Mouse (Mus musculus): ENCODE measurements around the gene Sema4d. TPM values are rescaled to one million over a fixed set of nuclear protein-coding genes. Genes with fewer than 3 reads are reported as not detected.

The Sema4d gene
- total RNA-seq, 2 experiments from 2014 or later: 69.8 to 77.5 TPM

DNA sequence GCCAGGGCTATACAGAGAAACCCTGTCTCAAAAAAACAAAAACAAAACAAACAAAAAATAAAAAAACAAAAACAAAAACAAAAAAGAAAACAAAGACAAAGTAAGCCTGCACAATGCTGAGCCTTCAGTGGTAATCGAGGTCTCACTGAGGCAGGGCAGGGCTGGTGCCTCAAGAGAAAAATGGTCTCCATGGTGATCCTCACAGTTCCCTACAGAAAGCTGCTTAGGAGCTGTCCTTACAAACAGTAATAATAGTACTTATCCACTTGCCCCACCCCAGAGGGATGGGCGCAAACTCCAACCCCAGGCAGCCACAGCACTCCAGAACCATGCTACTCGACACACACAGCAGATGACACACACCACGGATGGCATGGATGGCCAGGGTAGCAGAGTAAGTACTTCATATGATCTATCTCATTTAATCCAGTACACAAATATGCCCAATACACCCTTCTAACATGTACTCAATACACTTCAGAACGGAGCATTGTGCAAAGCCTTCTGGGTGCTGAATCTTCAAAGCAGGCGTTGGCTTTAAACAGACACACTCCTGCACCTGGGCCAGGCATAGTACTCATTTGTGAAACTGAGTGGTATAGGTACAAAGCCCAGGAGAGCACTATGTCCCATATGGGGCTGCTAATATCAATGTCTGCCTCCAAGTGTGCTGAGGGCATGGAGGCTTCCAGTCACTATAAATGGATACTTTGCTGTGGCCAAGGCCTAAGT is 34.1 kb downstream of the Sema4d start:
- no peak for DNase-seq
- intact Hi-C loops (cut with DNase I): no loop called here

DNA sequence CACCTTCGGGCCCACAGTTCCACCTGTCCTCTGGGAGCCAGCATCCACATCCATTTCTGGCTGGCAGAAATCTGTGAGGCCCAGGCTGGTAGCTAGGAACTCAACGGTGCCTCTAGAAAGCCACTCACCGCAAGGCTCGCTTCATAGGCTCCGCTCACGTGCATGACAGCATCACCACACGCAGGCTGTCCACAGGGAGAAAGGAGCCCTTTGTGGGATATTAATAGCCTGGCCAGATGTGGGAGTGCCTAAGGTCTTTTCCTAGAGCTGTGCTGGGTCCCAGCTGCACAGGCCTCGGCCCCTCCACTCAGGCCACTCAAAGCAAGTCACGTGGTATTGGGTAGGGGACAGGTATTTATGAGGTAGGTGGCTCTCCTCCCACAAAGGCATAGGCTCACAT is 35.1 kb downstream of the Sema4d start:
- DNase-seq: no peak
- intact Hi-C loops (cut with DNase I): no loop called here

DNA sequence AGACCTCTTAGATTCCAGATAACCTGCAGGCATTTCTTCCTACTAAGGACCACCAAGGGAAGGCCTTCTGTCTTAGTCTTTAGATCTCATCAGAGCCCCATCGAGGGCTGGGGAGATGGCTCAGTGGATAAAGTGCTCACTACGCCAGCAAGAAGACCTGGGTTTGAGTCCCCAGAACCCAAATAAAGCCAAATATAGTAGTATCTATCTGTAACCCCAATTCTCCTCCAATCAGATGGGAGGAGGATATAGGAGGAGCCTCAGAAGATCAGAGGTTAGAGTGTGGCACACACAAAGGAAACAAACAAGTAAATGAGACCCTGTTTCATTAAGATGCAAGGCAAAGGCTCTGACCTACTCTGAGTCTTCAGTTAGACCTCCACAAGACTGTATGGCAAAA is 36.4 kb downstream of the Sema4d start:
- intact Hi-C loops (cut with DNase I): no loop called here
- no peak for DNase-seq

DNA sequence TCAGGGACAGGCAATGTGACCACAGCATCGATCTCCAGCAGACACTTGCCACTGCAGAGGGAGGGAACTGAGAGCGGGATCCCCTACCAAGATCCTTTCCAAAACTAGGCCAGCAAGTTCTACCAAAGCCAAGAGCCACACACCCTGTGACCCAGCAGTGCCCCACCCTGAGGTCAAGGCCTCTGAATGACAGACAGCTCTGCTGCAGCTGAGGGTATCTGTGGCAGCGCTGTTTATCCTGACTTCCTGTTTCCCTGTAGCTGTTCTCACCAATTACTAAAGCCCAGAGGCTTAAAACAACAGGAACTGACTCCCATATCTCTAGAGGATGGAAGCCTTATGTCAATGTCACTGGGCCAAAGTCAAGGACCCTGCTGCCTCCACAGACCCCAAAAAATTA is 37.0 kb downstream of the Sema4d start:
- no peak for DNase-seq
- intact Hi-C loops (cut with DNase I): no loop called here

DNA sequence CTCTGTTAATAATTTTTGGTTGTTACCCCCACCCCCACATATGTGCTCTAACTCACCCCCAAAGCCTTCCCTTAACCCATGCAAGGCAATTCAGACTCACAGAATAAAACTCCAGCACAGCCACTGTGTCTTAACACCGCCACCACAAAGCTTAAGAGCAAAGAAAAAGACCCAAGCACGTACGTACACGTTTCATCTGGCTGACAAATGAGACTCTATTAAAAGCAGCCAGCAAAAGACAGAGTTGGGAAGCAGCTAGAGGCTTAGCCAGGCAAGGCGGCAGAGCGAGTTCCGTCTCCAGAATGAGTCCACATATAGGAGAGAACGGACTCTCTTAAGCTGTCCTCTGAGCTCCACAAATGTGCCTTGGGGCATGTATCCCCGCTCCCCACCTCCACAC is 37.5 kb downstream of the Sema4d start:
- no peak for DNase-seq
- intact Hi-C loops (cut with DNase I): no loop called here

DNA sequence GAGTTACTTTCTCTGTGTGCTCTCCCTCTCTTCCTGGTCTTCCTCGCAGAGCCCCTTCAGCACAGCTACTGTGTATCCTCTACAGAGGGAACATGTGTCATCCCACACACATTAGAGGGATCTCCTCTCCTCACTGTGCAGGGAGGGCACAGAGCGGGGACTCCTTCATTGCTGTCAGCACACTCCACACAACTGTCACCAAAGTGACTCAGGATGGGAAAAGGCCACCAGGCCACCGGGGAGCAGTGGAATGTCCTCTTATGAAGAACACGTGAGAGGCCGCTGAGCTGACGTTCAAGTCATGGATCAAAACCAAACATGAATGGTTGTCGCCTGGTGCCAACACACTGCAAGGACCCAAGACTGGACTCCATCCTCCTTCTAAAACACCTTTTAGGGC is 38.0 kb downstream of the Sema4d start:
- DNase-seq: no peak
- intact Hi-C loops (cut with DNase I): no loop called here

DNA sequence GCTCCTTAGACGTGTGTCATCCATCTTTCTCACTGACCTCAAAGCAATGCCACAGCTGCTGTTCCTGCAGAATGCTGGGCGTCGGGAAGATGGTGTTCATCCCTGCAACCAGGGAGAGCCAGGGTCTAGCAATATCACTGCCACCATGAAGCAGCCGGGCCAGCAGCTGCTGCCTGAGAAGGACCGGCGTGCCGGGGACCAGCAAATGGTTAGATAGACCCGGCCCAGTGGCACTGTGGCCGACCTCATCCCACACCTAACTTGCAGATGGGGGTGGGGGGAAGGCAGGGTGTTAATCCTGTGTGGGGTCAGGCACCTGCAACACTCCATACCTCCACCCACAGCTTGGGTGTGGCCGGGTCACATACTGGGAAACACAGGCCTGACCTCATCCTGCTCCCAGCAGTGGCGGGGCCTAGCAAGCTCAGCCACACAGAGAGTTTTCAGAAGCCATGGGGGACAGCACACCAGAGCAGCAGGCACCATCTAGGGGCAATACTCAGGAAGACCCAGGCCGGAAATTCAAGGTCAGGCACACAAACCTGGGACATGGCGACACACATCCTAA is 38.9 kb downstream of the Sema4d start:
- DNase-seq: no peak
- intact Hi-C loops (cut with DNase I): no loop called here

DNA sequence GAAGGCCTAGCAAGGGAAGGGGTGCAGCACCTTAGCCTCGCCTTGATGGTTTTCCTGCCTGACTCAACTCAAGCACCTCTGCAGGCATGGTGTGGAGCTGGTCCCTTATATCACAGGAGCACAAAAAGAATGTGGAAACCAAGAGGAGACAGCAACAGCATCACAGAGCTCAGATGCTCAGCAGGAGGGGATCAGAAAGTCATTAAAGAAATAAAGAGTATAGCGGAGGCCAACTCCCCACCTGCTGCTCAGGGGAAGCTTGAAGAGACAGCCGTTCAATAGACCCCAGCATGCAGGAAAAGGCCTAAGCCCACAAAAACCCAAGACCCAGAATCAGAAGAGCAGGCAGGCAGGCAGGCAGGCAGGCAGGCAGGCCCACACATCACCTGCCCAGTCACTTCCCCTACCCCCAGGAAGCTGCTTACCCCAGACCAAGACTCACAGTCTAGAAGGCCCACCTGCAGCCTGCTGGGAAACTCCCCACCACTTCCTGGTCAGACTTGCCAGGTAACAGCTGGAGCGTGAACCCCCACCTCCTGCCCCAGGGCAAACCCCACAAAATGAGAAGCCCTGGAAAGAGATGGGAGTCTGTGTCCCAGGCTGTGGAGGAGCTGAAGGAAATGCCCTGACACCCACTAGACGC is 39.6 kb downstream of the Sema4d start:
- intact Hi-C loops (cut with DNase I): no loop called here
- DNase-seq: no peak

DNA sequence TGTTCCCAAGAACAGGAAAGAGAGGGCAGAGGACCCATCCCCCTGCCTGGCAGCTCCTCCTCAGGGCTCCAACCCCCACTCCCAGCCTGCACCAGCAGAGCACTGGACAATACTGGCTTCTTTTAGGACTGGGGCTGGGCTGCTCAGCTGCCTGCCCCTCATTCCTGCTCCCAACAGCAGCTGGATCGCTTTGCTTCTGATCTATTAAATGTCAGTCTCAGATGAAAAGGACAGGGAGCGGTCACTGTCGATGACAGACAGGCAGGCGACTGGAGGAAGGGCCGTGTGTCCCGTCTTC is 40.4 kb downstream of the Sema4d start:
- DNase-seq: no peak
- intact Hi-C loops (cut with DNase I): no loop called here

DNA sequence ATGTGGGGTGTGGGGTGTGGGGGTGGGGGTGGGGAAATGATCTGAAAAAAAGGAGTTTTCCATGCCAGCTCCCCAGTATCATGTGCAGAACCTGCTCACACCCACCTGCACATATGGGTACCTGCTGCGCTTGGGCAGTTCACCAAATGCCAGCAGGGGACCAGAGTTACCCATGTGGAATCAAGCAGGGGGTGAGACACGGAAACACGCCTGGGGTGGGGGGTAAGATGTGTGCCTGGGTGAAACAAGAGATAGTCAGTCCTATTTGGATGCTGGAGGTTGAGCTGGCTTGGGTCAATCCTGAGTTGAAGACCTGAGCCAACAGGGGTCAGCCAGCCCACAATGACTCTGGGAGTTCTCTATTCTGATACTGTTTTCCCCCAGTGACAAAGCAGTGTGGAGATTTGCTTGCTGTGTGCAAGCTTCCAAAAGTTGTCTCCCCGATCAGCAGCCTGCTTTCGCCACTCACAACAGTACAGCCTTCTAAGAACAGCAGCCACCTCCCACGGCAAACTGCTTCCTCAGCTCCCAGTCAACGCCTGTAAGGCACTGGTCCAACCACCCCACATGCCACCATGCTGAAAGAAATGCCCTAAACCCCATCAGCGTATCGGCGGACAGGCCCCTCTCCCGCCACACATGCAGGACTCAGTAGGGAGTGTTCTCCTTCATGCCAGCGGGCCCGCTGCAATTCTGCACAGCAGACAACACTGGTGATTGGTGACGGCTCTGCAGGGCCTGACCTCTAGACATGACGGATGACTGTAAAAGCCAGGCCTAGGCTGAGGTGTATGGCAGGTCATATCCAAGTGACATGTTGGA is 41.0 kb downstream of the Sema4d start:
- DNase-seq: no peak
- intact Hi-C loops (cut with DNase I): no loop called here

DNA sequence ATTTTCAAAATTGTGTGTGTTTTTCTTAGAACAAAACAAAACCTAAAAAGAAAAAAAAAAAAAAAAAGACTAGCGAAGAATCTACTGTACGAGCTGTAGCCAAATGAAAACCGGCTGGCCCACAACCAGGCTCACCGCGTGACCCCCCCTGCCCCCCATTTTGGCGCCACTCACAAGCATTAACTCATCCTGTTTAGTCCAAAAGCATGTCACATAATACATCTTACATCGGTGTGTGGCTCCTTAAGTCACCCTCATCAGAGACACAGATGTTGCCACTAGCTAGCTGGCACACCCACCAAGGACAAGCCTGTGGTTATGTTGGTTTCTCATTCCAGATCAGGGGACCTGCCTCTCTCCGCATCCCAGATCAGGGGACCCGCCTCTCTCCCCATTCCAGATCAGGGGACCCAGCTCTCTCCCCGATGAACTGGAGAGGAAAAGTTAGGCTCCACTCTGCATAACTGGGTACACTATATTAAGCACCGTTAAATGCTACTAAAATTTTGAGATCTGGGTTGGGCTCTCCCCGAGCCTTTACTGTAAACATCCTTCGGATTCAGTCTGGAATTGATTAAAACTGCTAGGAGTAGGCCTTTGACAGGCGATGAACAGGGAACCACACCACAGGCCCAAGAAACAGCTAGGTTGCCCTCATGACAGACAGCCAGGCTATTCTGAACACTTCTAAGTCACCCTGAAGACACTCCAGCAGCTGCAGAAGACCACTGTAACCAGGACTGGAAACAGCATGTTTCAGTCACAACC is 43.8 kb downstream of the Sema4d start:
- intact Hi-C loops (cut with DNase I): no loop called here
- DNase-seq: no peak

DNA sequence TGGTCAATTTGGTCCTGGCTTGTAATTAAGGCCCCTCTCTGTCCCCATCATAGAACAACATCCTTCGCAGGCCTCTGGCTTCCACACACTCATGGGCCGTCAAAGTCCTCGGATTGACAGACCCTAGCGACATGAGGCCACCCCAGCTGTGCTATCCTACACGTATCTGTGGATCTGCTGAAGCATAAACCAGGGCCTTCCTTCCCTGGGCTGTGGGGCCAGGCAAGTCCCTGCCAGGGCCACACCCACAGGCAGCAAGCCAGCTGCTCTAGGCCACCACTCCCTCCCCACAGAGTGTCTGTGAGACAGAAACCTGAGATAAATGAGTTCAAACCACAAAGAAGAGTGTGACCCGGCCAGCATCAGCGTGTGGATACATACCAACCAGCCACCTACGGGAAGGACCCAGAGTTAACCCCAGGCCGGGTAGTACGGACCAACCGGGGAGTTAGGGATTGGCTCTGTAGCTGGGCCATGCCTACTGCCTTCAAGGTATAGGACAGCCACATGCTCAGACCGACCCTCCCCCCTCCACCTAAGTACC is 45.5 kb downstream of the Sema4d start:
- intact Hi-C loops (cut with DNase I): no loop called here
- peak; percentile 40 to 44 for DNase-seq

DNA sequence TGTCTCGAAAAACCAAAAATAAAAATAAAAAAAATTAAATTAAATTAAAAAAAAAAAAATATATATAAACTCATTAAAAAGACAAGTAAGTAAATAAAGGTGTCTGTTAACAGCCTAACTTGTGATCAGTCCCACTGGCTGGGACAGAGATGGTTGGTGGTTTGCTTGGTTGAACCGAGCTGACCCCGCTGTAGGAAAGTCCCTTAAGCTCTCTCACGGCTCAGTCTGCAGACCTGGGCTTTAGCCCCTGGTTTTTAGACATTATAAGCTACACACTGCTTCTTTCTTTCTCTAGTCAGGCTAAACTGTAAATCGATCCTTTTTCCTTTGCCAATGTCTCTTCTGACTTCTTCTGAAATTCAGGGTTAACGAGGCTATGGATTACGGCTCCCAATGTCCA is 46.5 kb downstream of the Sema4d start:
- intact Hi-C loops (cut with DNase I): no loop called here
- no peak for DNase-seq

DNA sequence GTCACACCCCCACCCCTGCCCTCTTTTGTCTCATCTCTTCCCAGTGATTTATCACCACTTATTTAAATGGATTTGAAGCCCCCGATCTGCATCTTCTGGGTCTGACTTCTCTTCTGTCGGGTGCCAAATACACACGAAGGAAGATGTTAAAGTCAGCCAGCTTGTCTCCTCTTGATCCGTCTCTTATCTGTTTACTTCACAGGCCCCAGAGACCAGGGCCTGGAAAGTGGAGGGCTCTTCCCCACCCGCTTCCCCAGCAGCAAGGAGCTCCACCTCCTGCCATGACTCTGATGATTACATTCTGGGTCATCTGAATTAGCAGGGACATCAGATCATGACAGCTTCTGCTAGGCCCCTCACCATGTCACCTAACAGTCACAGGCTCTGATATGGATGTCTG is 47.7 kb downstream of the Sema4d start:
- intact Hi-C loops (cut with DNase I): no loop called here
- DNase-seq: no peak

DNA sequence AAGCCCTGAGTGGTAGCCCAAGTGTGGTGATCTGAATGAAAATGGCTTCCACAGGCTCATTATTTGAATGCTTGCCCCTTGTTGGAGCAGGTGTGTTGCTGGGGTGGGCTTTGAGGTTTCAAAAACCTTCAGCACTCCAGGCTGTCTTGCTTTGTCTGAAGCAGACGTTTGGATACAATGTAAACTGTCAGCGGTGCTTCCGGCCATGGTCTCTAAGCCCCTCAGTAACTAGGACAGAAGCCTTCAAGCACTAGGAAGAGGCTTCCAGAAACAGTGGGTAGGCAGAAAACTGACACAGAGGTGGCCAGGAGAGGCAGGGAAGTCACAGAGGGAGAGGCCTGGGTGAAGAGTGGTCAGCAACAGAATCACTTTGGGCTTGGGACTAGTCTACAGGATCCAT is 49.7 kb downstream of the Sema4d start:
- intact Hi-C loops (cut with DNase I): no loop called here
- no peak for DNase-seq

DNA sequence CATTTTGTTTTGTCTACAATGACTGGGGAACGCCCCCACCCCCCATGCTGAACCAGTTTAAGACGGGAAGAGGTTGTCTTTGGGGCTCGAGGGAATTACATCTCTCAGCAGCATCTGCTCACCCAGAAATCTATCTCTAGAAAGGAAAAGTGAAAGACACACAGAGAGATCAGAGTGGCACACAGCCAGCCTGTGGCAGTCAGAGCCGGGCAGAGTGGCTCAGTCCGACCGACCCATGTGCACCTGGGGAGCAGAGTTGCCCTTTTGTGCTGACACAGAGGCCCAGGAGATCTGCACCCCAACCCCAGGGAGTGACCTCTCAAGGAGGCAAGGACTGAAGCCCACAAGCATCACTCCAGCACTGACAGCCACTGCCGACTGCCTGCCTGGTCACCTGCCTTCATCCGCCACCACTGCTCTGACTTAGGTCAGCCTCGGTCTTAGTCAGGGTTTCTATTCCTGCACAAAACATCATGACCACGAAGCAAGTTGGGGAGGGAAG is 50.9 kb downstream of the Sema4d start:
- intact Hi-C loops (cut with DNase I): no loop called here
- no peak for DNase-seq

DNA sequence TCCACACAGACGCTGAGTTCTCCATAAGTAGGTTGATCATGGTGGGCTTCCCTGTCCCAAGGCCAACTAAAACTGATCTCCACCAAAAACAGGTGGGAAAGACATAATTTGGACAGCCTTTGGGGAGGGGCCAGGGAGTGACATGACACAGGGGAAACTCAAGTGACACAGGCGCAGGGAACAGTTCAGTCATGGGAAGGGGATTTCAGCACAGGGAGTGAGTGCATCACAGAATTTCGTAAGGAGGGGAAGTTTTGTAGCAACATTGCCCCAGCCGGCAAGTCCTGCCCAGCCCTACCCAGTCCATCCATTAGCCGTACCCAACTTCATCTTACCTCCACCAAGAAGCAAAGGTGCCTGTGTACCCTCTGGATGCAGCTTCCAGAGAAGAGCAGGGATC is 52.8 kb downstream of the Sema4d start:
- intact Hi-C loops (cut with DNase I): no loop called here
- DNase-seq: no peak

DNA sequence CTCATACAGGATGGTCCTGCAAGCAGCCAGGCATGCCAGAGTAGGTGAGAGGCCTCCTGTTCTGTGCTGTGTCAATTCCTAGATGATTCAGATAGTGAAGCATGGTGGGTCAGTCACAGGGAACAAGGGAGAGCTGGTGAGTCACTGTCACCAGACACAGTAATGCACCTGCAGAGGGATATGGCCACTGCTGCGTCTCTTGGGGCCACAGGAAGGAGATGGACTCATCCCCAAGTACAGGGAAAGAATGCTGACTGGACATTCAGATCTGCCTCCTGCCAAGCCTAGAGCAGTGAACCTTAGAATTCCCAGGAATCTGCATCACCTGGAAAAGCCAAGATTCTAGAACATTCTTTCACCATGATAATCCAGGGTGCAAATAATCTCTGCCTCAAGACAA is 53.8 kb downstream of the Sema4d start:
- intact Hi-C loops (cut with DNase I): no loop called here
- DNase-seq: no peak

DNA sequence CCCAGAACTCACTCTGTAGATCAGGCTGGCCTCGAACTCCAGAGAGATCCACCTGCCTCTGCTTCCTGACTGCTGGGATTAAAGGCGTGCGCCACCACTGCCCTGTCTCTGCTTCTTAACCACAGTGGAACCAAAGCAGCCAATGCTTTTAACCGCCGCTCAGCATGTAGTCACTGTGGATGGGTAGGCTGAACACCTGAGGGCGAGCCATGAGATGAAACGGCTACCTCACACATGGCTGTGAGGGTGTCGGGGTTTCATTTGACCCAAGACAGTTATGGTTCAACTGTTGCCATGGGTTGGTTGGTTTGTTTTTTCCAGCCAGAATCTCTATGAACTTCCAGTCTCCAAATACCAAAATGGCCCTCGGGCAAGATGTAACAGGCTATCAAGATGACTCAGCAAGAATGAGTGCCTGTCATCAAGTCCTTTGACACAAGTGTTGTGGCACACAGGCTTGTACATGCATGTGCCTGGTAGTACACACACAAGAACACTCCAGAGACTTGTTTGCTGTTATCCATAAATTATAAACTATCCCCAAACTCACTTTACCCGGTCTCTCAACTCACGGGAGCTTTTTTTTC is 54.9 kb downstream of the Sema4d start:
- intact Hi-C loops (cut with DNase I): no loop called here
- DNase-seq: no peak

DNA sequence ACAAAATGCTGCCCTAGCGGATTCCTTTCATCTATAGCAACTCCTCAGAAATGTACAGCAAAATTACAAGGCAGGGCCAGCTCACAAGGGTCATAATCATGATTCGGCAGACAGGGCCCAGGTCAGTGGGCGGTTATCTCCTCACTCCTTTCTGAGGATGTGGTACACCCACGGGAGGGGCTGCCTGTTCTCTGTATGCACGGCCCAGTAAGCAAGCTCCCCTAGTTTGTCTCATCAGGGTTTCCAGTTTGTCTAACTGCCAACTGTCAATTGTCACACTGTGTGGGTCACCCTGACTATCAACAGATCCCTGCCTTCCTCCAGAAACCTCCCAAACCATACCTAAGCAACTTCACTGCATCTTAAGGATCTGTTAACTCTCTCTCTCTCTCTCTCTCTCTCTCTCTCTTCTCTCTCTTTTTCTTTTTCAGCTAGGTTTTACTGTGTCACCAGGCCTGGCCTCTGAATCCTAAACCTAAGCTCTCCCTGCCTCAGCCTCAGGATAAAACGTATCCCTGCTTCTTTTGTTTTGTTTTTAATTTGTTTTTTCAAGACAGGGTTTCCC is 55.5 kb downstream of the Sema4d start:
- no peak for DNase-seq
- intact Hi-C loops (cut with DNase I): no loop called here

Data from heart, postnatal 36 days (tissue).